Mouse (Mus musculus): ENCODE data around the gene F5. TPM values are rescaled to one million over a fixed set of nuclear protein-coding genes. Genes with fewer than 3 reads are reported as not detected.

The F5 gene
- total and polyA plus RNA-seq, 3 experiments = not detected

DNA sequence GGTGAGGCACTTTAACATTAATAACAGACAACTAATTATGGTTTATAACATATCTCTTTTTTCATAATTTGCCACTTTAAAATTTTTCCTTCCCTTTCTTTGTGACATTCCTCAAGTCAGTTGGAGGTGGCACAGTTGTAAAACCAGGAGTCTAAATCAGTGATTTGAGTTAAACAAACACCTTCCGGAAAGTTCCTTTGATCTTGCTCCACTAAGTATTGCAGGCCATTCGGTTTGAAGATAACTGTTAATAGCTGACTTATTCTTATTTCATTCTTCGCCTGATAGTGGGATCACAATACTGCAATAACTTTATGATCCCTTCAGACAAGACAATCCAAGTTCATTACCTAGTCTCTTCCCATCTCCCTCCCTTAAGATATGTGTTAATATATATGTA lies 63.5 kb downstream of the F5 start:
- no peaks in the 10 kb centered on the region for H3K9me3 ChIP-seq (replicated peaks; ENCODE audit: insufficient read depth, low read length)
- no peaks in the 10 kb centered on the region for H3K36me3 ChIP-seq (ENCODE audit: control insufficient read depth in 1 of 2, insufficient read depth in 2 of 2, low read length in 2 of 2)
- H3K4me3 ChIP-seq (ENCODE audit: control insufficient read depth in 1 of 2, insufficient read depth in 1 of 2, low read depth in 2 of 2, low read length in 2 of 2) = no peak overlapping the region
- no peaks in the 10 kb centered on the region; a peak in 1 of 4 replicates for H3K4me1 ChIP-seq (ENCODE audit: control insufficient read depth in 1 of 2, insufficient read depth in 2 of 2, low read length in 2 of 2)
- no peak for DNase-seq (ENCODE audit: low read depth, low spot score)
- TF ChIP-seq MAX (IDR thresholded peaks at IDR 0.05; ENCODE audit: low read length) (no peak), EP300 (IDR thresholded peaks at IDR 0.05; ENCODE audit: low read depth in 1 of 2, low read length in 2 of 2) (no peak), CHD1 (IDR thresholded peaks at IDR 0.05; ENCODE audit: low read depth, low read length) (no peak), ELF1 (IDR thresholded peaks at IDR 0.05; ENCODE audit: low read depth, low read length) (no peak), BHLHE40 (IDR thresholded peaks at IDR 0.05; ENCODE audit: borderline replicate concordance, low read depth, low read length) (no peak), ZKSCAN1 (IDR thresholded peaks at IDR 0.05; ENCODE audit: low read depth, low read length) (no peak), UBTF (IDR thresholded peaks at IDR 0.05; ENCODE audit: borderline replicate concordance, insufficient read depth, low read depth, low read length) (no peak), ETS1 (IDR thresholded peaks at IDR 0.05; ENCODE audit: low read depth, low read length) (no peak), USF2 (IDR thresholded peaks at IDR 0.05; ENCODE audit: borderline replicate concordance in 1 of 2, insufficient read depth in 1 of 2, low read depth in 1 of 2, low read length in 2 of 2) (no peak)
- no peak overlapping the region for H3K9ac ChIP-seq (ENCODE audit: control insufficient read depth, low read depth, low read length, poor library complexity, severe bottlenecking)
- H3K79me2 ChIP-seq (ENCODE audit: control insufficient read depth, insufficient read depth, low read length, poor library complexity) = no peaks in the 10 kb centered on the region
- peaks cover 2 to 8% of the 10 kb centered on the region in 2 experiments for H3K27me3 ChIP-seq (ENCODE audit: control insufficient read depth in 1 of 2, insufficient read depth in 2 of 2, low read length in 2 of 2)
- H3K27ac ChIP-seq (ENCODE audit: control insufficient read depth, low read depth, low read length) = no peak overlapping the region

GRCm38 (mm10) chr1:164215540-164215939 lies 63.9 kb downstream of the F5 start:
- H3K9me3 ChIP-seq (replicated peaks; ENCODE audit: insufficient read depth, low read length) = no peaks in the 10 kb centered on the region
- H3K27me3 ChIP-seq (ENCODE audit: control insufficient read depth in 1 of 2, insufficient read depth in 2 of 2, low read length in 2 of 2) = peaks cover 2 to 8% of the 10 kb centered on the region in 2 experiments
- no peaks in the 10 kb centered on the region; a peak in 1 of 4 replicates for H3K4me1 ChIP-seq (ENCODE audit: control insufficient read depth in 1 of 2, insufficient read depth in 2 of 2, low read length in 2 of 2)
- H3K79me2 ChIP-seq (ENCODE audit: control insufficient read depth, insufficient read depth, low read length, poor library complexity) = no peaks in the 10 kb centered on the region
- TF ChIP-seq RCOR1 (IDR thresholded peaks at IDR 0.05; ENCODE audit: low read depth, low read length) = no peak
- TF ChIP-seq UBTF (IDR thresholded peaks at IDR 0.05; ENCODE audit: borderline replicate concordance, insufficient read depth, low read depth, low read length) = no peak
- no peak for TF ChIP-seq MAFK (IDR thresholded peaks at IDR 0.05; ENCODE audit: borderline replicate concordance, low read depth, low read length)
- TF ChIP-seq GATA1 (IDR thresholded peaks at IDR 0.05; ENCODE audit: low read depth, low read length) = no peak
- no peak for TF ChIP-seq USF2 (IDR thresholded peaks at IDR 0.05; ENCODE audit: borderline replicate concordance in 1 of 2, insufficient read depth in 1 of 2, low read depth in 1 of 2, low read length in 2 of 2)
- TF ChIP-seq CHD1 (IDR thresholded peaks at IDR 0.05; ENCODE audit: low read depth, low read length) = no peak
- TF ChIP-seq TBP (IDR thresholded peaks at IDR 0.05; ENCODE audit: low read depth, low read length) = no peak
- H3K36me3 ChIP-seq (ENCODE audit: control insufficient read depth in 1 of 2, insufficient read depth in 2 of 2, low read length in 2 of 2) = no peaks in the 10 kb centered on the region
- no peak for DNase-seq (ENCODE audit: low read depth, low spot score)
- no peak overlapping the region for H3K9ac ChIP-seq (ENCODE audit: control insufficient read depth, low read depth, low read length, poor library complexity, severe bottlenecking)
- H3K4me3 ChIP-seq (ENCODE audit: control insufficient read depth in 1 of 2, insufficient read depth in 1 of 2, low read depth in 2 of 2, low read length in 2 of 2) = no peak overlapping the region
- H3K27ac ChIP-seq (ENCODE audit: control insufficient read depth, low read depth, low read length) = no peak overlapping the region

All from MEL (cell line).